Mouse (Mus musculus): Measurements from ENCODE around the gene Fam166a. TPM values are rescaled to one million over a fixed set of nuclear protein-coding genes. Genes with fewer than 3 reads are reported as not detected.
"Not testable (repeated sequence)": the region's sequence is repeated elsewhere in the genome, so short reads cannot be mapped to it uniquely, and the experiment has no call there.

The Fam166a gene
- polyA plus RNA-seq, 1 experiment from 2014 or later = 0.94 TPM

DNA sequence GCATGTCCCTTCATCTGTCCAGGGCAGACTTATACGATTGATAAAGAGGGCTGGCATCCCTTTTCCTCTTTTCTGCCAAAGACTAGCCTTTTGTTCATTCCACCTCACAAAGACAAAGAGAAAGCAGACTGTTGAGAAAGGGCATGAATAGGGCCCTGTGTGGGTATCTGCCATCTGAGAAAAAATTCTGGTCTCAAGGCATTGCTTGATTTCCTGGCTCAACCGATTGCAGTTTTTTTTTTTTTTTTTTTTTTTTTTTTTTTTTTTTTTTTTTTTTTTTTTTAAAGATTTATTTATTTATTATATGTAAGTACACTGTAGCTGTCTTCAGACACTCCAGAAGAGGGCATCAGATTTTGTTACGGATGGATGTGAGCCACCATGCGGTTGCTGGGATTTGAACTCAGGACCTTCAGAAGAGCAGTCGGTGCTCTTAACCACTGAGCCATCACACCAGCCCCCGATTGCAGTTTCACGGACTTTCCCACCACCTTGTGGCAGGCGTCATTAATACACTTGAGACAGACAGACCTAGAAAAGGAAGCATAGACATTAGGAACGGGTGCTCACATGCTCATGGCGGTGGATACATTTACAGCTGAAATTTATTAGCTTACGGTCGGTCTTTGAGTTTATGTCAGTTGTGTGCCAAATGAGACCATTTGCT lies 38.0 kb downstream of the Fam166a start:
- not testable (repeated sequence) for H3K9me3 ChIP-seq (ENCODE audit: control insufficient read depth, low read length); DNase-seq (ENCODE audit: low spot score, missing footprints); H3K27ac ChIP-seq (ENCODE audit: low read depth, low read length); H3K36me3 ChIP-seq (ENCODE audit: control insufficient read depth, insufficient read depth, low read length); ATAC-seq (ENCODE audit: low FRiP score); H3K27me3 ChIP-seq (ENCODE audit: control insufficient read depth, insufficient read depth, low read length)
- H3K4me1 ChIP-seq (ENCODE audit: control insufficient read depth, insufficient read depth, low read length) = peaks cover 13% of the 10 kb centered on the region
- 69% methylated on average over 10 of the region's 12 CpGs for WGBS
- peak overlapping the region; percentile 85 for H3K4me3 ChIP-seq (ENCODE audit: low read depth, low read length)
- peak overlapping the region; percentile 80 for H3K4me2 ChIP-seq
- H3K9ac ChIP-seq (ENCODE audit: low read length) = peak overlapping the region; percentile 91

DNA sequence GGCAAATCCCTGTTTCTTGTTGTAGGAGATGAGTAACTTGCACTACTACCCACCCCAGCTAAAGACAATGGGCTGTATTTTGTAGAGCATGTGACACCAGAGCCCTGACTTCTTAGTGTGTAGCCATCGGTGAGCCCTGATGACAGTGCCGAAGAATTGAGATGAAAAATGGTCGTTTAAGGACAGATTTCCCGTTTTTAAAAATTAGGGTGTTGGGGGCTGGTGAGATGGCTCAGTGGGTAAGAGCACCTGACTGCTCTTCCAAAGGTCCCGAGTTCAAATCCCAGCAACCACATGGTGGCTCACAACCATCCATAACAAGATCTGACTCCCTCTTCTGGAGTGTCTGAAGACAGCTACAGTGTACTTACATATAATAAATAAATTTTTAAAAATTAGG lies 38.7 kb downstream of the Fam166a start:
- H3K27ac ChIP-seq (ENCODE audit: low read depth, low read length); ATAC-seq (ENCODE audit: low FRiP score); H3K9ac ChIP-seq (ENCODE audit: low read length); H3K27me3 ChIP-seq (ENCODE audit: control insufficient read depth, insufficient read depth, low read length); H3K9me3 ChIP-seq (ENCODE audit: control insufficient read depth, low read length); H3K36me3 ChIP-seq (ENCODE audit: control insufficient read depth, insufficient read depth, low read length); H3K4me3 ChIP-seq (ENCODE audit: low read depth, low read length); H3K4me2 ChIP-seq; DNase-seq (ENCODE audit: low spot score, missing footprints): not testable (repeated sequence)
- WGBS = 93% methylated on average over 5 of the region's 5 CpGs
- H3K4me1 ChIP-seq (ENCODE audit: control insufficient read depth, insufficient read depth, low read length) = peaks cover 13% of the 10 kb centered on the region

DNA sequence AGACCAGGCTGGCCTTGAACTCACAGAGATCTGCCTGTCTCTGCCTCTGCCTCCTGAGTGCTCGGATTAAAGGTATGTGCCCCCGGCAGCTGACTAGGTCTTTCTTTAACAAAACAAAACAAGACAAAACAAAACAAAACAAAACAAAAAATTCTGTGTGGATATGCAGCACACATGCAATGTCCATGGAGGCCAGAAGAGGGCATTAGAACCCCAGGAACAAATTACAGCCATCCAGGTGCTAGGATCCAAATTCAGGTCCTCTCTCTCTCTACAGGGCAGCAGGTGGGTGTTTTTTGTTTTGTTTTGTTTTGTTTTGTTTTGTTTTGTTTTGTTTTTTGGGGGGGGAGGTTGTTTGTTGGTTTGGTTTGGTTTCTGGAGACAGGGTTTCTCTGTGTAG lies 40.3 kb downstream of the Fam166a start:
- ATAC-seq (ENCODE audit: low FRiP score) (no peak), DNase-seq (ENCODE audit: low spot score, missing footprints) (no peak)
- no peak overlapping the region for H3K4me3 ChIP-seq (ENCODE audit: low read depth, low read length)
- H3K4me2 ChIP-seq = no peak overlapping the region
- WGBS = 59% methylated on average over 2 of the region's 2 CpGs
- H3K9me3 ChIP-seq (ENCODE audit: control insufficient read depth, low read length) = no peaks in the 10 kb centered on the region
- H3K9ac ChIP-seq (ENCODE audit: low read length) = no peak overlapping the region
- peaks cover 20% of the 10 kb centered on the region for H3K4me1 ChIP-seq (ENCODE audit: control insufficient read depth, insufficient read depth, low read length)
- H3K27ac ChIP-seq (ENCODE audit: low read depth, low read length) = no peak overlapping the region
- no peaks in the 10 kb centered on the region for H3K36me3 ChIP-seq (ENCODE audit: control insufficient read depth, insufficient read depth, low read length)
- H3K27me3 ChIP-seq (ENCODE audit: control insufficient read depth, insufficient read depth, low read length) = peaks cover 11% of the 10 kb centered on the region

DNA sequence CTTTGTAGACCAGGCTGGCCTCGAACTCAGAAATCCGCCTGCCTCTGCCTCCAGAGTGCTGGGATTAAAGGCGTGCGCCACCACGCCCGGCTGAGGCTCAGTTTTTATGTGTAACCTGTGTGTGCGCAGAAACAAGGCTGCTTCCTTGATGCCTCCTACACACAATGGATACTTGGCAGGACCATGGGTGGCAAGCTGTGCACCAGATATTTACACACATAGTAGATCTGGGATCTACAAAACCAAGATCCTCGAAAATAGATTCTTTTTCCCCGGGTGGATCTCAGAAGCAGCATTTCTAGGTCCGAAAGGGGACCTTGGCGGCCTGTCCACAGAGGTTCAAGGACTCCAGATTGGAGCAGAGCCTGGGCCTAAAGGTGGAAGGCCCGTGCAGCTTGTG lies 43.3 kb downstream of the Fam166a start:
- Histone ChIP-seq H3K9ac (ENCODE audit: low read length) (peak overlapping the region; percentile 54; the same call in 1 of the 2 replicates), H3K36me3 (ENCODE audit: control insufficient read depth, insufficient read depth, low read length) (no peaks in the 10 kb centered on the region), H3K27me3 (ENCODE audit: control insufficient read depth, insufficient read depth, low read length) (peaks cover 19% of the 10 kb centered on the region), H3K27ac (ENCODE audit: low read depth, low read length) (no peak overlapping the region), H3K4me2 (peak overlapping the region; percentile 100), H3K9me3 (ENCODE audit: control insufficient read depth, low read length) (no peaks in the 10 kb centered on the region), H3K4me1 (ENCODE audit: control insufficient read depth, insufficient read depth, low read length) (peaks cover 12% of the 10 kb centered on the region), H3K4me3 (ENCODE audit: low read depth, low read length) (peak overlapping the region; percentile 65)
- WGBS = 46% methylated on average over 12 of the region's 12 CpGs
- ATAC-seq (ENCODE audit: low FRiP score) = no peak
- DNase-seq (ENCODE audit: low spot score, missing footprints) = no peak

DNA sequence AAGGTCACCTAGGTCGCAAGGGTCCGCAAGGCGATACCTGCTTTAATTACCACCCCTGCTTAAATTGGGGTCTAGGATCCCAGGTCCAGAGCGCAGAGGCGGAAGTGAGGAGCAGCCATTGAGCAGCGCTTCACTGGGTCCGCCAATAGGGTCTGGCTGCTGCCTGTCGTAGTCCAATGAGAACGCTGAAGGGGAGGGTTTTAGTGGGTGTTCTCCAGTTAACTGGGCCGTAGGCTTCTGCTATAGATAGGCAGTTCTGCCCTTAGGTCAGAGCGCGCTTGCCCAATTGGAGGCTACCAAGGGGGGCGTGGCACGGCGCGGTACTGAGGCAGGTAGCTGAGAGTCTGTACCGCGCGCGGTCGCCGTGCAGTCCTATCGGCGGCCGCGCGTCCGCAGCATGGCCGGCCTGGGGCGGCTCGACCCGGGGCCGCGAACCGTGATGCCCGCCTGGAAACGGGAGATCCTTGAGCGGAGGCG lies 43.8 kb downstream of the Fam166a start, which contains the start of gene Tprn:
Gene Tprn, plus strand, starts transcription at position 328 of the 477 bp plus-strand sequence.
- Histone ChIP-seq H3K36me3 (ENCODE audit: control insufficient read depth, insufficient read depth, low read length) (no peaks in the 10 kb centered on the region), H3K27ac (ENCODE audit: low read depth, low read length) (no peak within 1 kb of the TSS), H3K9ac (ENCODE audit: low read length) (peak within 1 kb of the TSS; percentile 54), H3K9me3 (ENCODE audit: control insufficient read depth, low read length) (no peaks in the 10 kb centered on the region), H3K27me3 (ENCODE audit: control insufficient read depth, insufficient read depth, low read length) (peaks cover 19% of the 10 kb centered on the region), H3K4me2 (peak within 1 kb of the TSS; percentile 100), H3K4me3 (ENCODE audit: low read depth, low read length) (peak within 1 kb of the TSS; percentile 65), H3K4me1 (ENCODE audit: control insufficient read depth, insufficient read depth, low read length) (peaks cover 12% of the 10 kb centered on the region)
- WGBS = under 1% methylated on average over 39 of the region's 39 CpGs
- DNase-seq (ENCODE audit: low spot score, missing footprints) (peak; percentile 97), ATAC-seq (ENCODE audit: low FRiP score) (peak; percentile 99)

DNA sequence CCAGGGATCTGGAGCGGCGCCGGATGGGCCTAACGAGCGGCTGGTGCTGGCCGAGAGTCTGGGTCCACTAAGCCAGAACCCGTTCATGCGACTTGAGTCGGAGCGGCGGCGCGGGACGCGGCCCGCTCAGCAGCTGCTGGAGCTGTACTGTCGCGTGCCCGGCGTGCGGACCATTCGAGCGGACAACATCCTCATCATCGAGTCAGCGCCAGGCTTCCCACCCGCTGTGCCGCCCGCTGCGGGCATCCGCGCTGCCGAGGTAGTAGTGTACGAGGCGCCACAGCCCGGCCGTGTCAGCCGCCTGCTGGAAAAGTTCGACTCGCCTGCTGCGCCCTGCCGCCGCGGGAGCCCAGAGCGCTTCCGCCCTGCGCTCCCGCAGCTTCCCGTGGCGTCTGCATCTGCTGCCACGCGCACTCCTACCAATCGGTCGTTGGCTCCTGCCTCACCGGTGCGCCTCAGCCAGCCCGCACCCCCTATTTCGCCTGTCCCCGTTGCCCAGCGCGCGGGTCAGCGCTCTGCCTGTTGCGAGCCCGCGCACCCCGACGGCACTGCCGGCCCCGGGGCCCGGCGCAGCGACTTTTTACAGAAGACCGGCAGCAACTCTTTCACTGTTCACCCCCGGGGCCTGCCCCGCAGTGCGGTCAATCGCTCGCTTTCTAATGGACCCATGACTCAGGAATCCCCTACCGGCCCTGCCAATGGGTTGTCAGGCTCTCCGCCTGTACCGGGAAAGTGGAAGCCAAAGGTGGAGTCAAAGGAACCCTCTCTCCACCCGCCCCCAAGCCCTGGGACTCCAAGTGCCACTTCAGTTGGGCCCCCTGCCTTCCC lies 44.5 kb downstream of the Fam166a start:
- DNase-seq (ENCODE audit: low spot score, missing footprints) (no peak), ATAC-seq (ENCODE audit: low FRiP score) (no peak; the same call in none of the 2 replicates)
- WGBS = under 1% methylated on average over 82 of the region's 82 CpGs
- Histone ChIP-seq H3K4me3 (ENCODE audit: low read depth, low read length) (peak overlapping the region; percentile 65), H3K27ac (ENCODE audit: low read depth, low read length) (no peak overlapping the region), H3K9ac (ENCODE audit: low read length) (peak overlapping the region; percentile 50), H3K27me3 (ENCODE audit: control insufficient read depth, insufficient read depth, low read length) (peaks cover 19% of the 10 kb centered on the region), H3K9me3 (ENCODE audit: control insufficient read depth, low read length) (no peaks in the 10 kb centered on the region), H3K4me1 (ENCODE audit: control insufficient read depth, insufficient read depth, low read length) (peaks cover 12% of the 10 kb centered on the region), H3K36me3 (ENCODE audit: control insufficient read depth, insufficient read depth, low read length) (no peaks in the 10 kb centered on the region), H3K4me2 (peak overlapping the region; percentile 100)

DNA sequence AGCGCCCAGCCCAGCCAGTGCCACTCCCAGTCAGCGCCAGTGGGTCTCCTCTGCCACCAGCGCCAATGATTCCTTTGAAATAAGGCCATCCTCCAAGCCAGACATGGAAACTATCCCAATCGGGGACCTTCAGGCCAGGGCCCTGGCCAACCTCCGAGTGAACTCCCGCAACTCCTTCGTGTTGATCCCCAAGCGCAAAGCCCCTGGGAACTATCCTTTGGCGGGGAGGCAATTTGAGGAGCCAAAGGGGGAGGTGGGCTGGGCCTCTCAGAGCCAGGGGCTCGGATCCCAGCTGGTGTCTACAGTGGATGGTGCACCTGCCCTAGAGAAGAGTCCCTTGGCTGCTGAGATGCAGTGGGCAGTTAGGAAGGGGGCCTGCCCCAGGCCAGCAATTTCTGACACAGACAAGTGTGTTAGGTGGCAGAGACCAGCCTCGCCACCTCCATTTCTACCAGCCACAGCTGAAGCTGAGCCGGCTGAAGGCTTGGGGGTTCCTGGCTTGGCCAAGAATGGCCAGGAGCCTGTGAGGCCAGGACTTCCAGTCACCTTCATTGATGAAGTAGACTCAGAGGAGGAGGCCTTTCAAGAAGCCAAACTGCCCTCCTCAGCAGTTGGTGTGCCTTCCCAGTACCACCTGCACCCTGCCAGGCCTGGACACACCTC lies 45.2 kb downstream of the Fam166a start:
- peaks cover 12% of the 10 kb centered on the region for H3K4me1 ChIP-seq (ENCODE audit: control insufficient read depth, insufficient read depth, low read length)
- peak overlapping the region; percentile 100 for H3K4me2 ChIP-seq
- WGBS = 21% methylated on average over 12 of the region's 12 CpGs
- no peaks in the 10 kb centered on the region for H3K36me3 ChIP-seq (ENCODE audit: control insufficient read depth, insufficient read depth, low read length)
- H3K9me3 ChIP-seq (ENCODE audit: control insufficient read depth, low read length) = no peaks in the 10 kb centered on the region
- DNase-seq (ENCODE audit: low spot score, missing footprints) = peak; percentile 79
- H3K27ac ChIP-seq (ENCODE audit: low read depth, low read length) = no peak overlapping the region
- no peak for ATAC-seq (ENCODE audit: low FRiP score)
- H3K9ac ChIP-seq (ENCODE audit: low read length) = peak overlapping the region; percentile 50
- H3K27me3 ChIP-seq (ENCODE audit: control insufficient read depth, insufficient read depth, low read length) = peaks cover 19% of the 10 kb centered on the region
- peak overlapping the region; percentile 65 for H3K4me3 ChIP-seq (ENCODE audit: low read depth, low read length)

DNA sequence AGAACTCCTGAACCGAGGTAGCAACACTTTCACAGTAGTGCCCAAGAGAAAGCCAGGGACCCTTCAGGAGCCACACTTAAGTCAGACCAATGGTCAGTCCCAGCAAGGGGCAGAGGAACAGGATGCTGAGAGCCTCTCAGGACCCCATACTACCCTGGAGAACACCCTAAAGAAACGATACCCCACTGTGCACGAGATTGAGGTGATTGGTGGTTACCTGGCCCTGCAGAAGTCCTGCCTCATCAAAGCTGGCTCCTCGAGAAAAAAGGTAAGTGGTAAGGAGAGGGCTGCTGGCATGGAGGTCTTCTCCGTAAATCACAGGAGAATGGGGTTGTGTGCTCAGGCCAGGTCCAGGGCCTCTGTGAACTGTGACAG lies 45.7 kb downstream of the Fam166a start:
- Histone ChIP-seq H3K27ac (ENCODE audit: low read depth, low read length) (no peak overlapping the region), H3K4me1 (ENCODE audit: control insufficient read depth, insufficient read depth, low read length) (peaks cover 12% of the 10 kb centered on the region), H3K9ac (ENCODE audit: low read length) (no peak overlapping the region), H3K9me3 (ENCODE audit: control insufficient read depth, low read length) (no peaks in the 10 kb centered on the region), H3K36me3 (ENCODE audit: control insufficient read depth, insufficient read depth, low read length) (peaks cover under 1% of the 10 kb centered on the region; the same call in 1 of the 2 replicates), H3K27me3 (ENCODE audit: control insufficient read depth, insufficient read depth, low read length) (peaks cover 19% of the 10 kb centered on the region), H3K4me3 (ENCODE audit: low read depth, low read length) (no peak overlapping the region), H3K4me2 (no peak overlapping the region)
- 77% methylated on average over 5 of the region's 5 CpGs for WGBS
- DNase-seq (ENCODE audit: low spot score, missing footprints) = peak; percentile 53
- no peak for ATAC-seq (ENCODE audit: low FRiP score)
